In genomic region chr14:72841753-72842152, GRCm38 (mm10) we compare ENCODE assay signal across 18 mouse cellular contexts.
"Had no signal": no experiment of that assay in that cellular context is flagged by ENCODE, and none has a peak within 500 bp of the region (broad histone marks: within the 10 kb centered on the region; RNA-seq: fewer than 3 reads in every experiment).

No protein-coding gene starts in this region.

- H3K9me3 ChIP-seq: liver, embryonic 13.5 days; liver, embryonic 15.5 days; lung, embryonic 15.5 days; megakaryocyte, embryonic 14.5 days; stomach, embryonic 15.5 days had no signal

- H3K36me3 ChIP-seq: liver, embryonic 13.5 days; liver, embryonic 15.5 days; lung, embryonic 15.5 days; stomach, embryonic 15.5 days had no signal

- H3K27ac ChIP-seq: liver, embryonic 13.5 days; liver, embryonic 15.5 days; lung, embryonic 15.5 days; macrophage; stomach, embryonic 15.5 days; stomach, postnatal 0 days had no signal

- ATAC-seq: liver, postnatal 0 days; lung, postnatal 0 days had no signal

- H3K4me2 ChIP-seq: liver, embryonic 11.5 days; liver, embryonic 13.5 days; liver, embryonic 15.5 days; lung, embryonic 15.5 days; stomach, embryonic 15.5 days had no signal

- H3K4me1 ChIP-seq: liver, embryonic 13.5 days; liver, embryonic 15.5 days; lung, embryonic 15.5 days; stomach, embryonic 15.5 days had no signal

- DNase-seq: liver; liver, embryonic 13.5 days; liver, postnatal 0 days; lung, adult 2 months; lung, postnatal 14 days; lung, postnatal 36 days; right cerebral cortex, postnatal 14 days; thymus, adult 2 months; thymus, postnatal 25 days; thymus, postnatal 4 days had no signal

- H3K9ac ChIP-seq: liver, embryonic 13.5 days; liver, embryonic 15.5 days; liver, postnatal 0 days; lung, embryonic 15.5 days; stomach, embryonic 15.5 days had no signal

- H3K4me3 ChIP-seq: liver, embryonic 13.5 days; liver, embryonic 15.5 days; lung, embryonic 15.5 days; megakaryocyte, embryonic 14.5 days; stomach, embryonic 15.5 days had no signal

- H3K27me3 ChIP-seq: liver, embryonic 13.5 days; liver, embryonic 15.5 days; lung, embryonic 15.5 days; stomach, embryonic 15.5 days had no signal
